ENCODE assay signal across 22 mouse cellular contexts in the genomic region with DNA sequence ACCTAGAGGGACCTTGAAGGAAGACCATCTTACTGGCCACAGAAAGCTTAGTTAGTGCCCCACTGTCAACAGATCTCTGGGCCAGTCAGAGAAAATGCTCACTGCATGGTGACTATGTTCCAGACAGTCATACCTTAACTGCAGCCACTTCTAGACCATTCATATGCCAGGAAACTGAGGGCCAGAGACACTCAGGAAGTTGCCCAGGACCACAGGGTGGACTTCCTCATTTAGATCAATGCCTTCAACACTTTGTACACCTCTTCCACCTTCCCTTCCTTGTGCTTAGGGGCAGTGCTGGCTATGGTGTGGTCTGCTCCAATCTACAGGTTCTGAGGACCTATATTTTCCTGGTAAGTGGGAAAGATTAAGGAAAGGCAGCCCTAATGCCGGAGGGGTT. TPM values are rescaled to one million over a fixed set of nuclear protein-coding genes. Genes with fewer than 3 reads are reported as not detected.
"Had no signal": no experiment of that assay in that cellular context is flagged by ENCODE, and none has a peak within 500 bp of the region (broad histone marks: within the 10 kb centered on the region; RNA-seq: fewer than 3 reads in every experiment).

No protein-coding gene starts in this region.

- ATAC-seq: hindbrain, embryonic 16.5 days; inflammation-experienced regulatory T-cells, adult 6 months; intestine, embryonic 15.5 days had no signal

- DNase-seq: gastrocnemius, postnatal 14 days; gastrocnemius, postnatal 36 days; heart, adult 2 months; heart, postnatal 14 days; heart, postnatal 36 days; kidney, adult 11 months; kidney, adult 2 months; kidney, adult 9 months; kidney, postnatal 25 days; kidney, postnatal 4 days; left cerebral cortex, postnatal 4 days had no signal

RNA-seq across cellular contexts. Expression of gene Dnajb8, which starts 43.3 kb away (rescaled TPM):
- total RNA-seq: gastrocnemius, adult 18-20 months; gastrocnemius, adult 8-10 months; gastrocnemius, postnatal 14 days; gastrocnemius, postnatal 36 days; heart, adult 2 months; heart, postnatal 14 days; heart, postnatal 36 days; layer of hippocampus, adult 2 months; layer of hippocampus, postnatal 10 days; layer of hippocampus, postnatal 25 days; left cerebral cortex, adult 2 months; left cerebral cortex, postnatal 25 days; left cerebral cortex, postnatal 4 days; liver, adult 2 months had no signal
